Mouse (Mus musculus) hindbrain, embryonic 14.5 days (tissue): Measurements from ENCODE around the gene Zfp946. TPM values are rescaled to one million over a fixed set of nuclear protein-coding genes. Genes with fewer than 3 reads are reported as not detected.
A peak's percentile ranks its signal among the peaks of the same experiment; 100 is the strongest.

Source experiments
- ATAC-seq: fragments of 200-750 bp; cut with Nextera tagmentation; 2 replicates; pipeline ENCODE4 v1.8.0; 2017; ENCODE audit warnings: moderate number of reproducible peaks, mild to moderate bottlenecking, moderate TSS enrichment, moderate library complexity; ENCODE audit not compliant: low FRiP score
- DNase-seq: peaks from one replicate; pipeline ENCODE4 v3.0.0-alpha.2; 2015; ENCODE audit warnings: low spot score
- H3K27ac ChIP-seq: fragments of 300-500 bp; sonication (generic); 2 replicates; pipeline ENCODE4 v1.5.1; 2014; ENCODE audit warnings: mild to moderate bottlenecking, moderate library complexity
- H3K27me3 ChIP-seq: fragments of 300-500 bp; sonication (generic); 2 replicates; pipeline ENCODE4 v1.6.1; 2014; ENCODE audit warnings: mild to moderate bottlenecking, low read length, mixed read lengths; ENCODE audit not compliant: control insufficient read depth, insufficient read depth
- H3K36me3 ChIP-seq: fragments of 300-500 bp; sonication (generic); replicated peaks from 2 replicates; pipeline ENCODE4 v1.6.1; 2014; ENCODE audit not compliant: control insufficient read depth, insufficient read depth
- H3K4me1 ChIP-seq: fragments of 300-500 bp; sonication (generic); replicated peaks from 2 replicates; pipeline ENCODE4 v1.6.1; 2014; ENCODE audit warnings: antibody characterized with exemption, low read length, mixed read lengths; ENCODE audit not compliant: control insufficient read depth, insufficient read depth
- H3K4me2 ChIP-seq: fragments of 300-500 bp; sonication (generic); replicated peaks from 2 replicates; pipeline ENCODE4 v1.6.1; 2014; ENCODE audit warnings: mild to moderate bottlenecking, moderate library complexity
- H3K4me3 ChIP-seq: fragments of 300-500 bp; sonication (generic); replicated peaks from 2 replicates; pipeline ENCODE4 v1.5.1; 2014; ENCODE audit warnings: mild to moderate bottlenecking, low read length
- H3K9ac ChIP-seq: fragments of 300-500 bp; sonication (generic); 2 replicates; pipeline ENCODE4 v1.6.1; 2014
- H3K9me3 ChIP-seq: fragments of 300-500 bp; sonication (generic); 2 replicates; pipeline ENCODE4 v1.6.1; 2016; ENCODE audit warnings: low read length; ENCODE audit not compliant: control insufficient read depth
- WGBS: fragments of 180-500 bp; shearing (Covaris S2); extraction: QIAGEN DNeasy Blood & Tissue Kit; methylation state at CpG from one replicate; pipeline ENCODE4 v1.1.7; 2014; 5-methylcytosine and 5-hydroxymethylcytosine counted together
- polyA plus RNA-seq: library from polyadenylated mRNA; unstranded; fragments of >200 nt; fragmentation: Nextera tagmentation; extraction: Ambion mirVana; gene quantifications from 2 replicates; pipeline ENCODE4 v1.2.1, GENCODE M21; 2014

The Zfp946 gene
- 39.0 and 43.4 TPM in 2 replicates for polyA plus RNA-seq

- peak within 1 kb of the TSS; percentile 80 for H3K27ac ChIP-seq
- under 1% methylated on average over 29 of the region's 29 CpGs for WGBS
- DNase-seq (peak; percentile 85), ATAC-seq (peak; percentile 98)
- H3K4me1 ChIP-seq: peaks cover 15% of the 10 kb centered on the region
- no peaks in the 10 kb centered on the region for H3K36me3 ChIP-seq
- H3K9ac ChIP-seq: peak within 1 kb of the TSS; percentile 78
- H3K9me3 ChIP-seq: no peaks in the 10 kb centered on the region
- H3K4me3 ChIP-seq: peak within 1 kb of the TSS; percentile 55
- peak within 1 kb of the TSS; percentile 73 for H3K4me2 ChIP-seq
- H3K27me3 ChIP-seq: no peaks in the 10 kb centered on the region
Measured at GRCm38 (mm10) chr17:22423952-22424617, at the start of gene Zfp946. Zfp946 (plus strand) TSS chr17:22424222.

- ATAC-seq: no peak
- H3K9me3 ChIP-seq: no peaks in the 10 kb centered on the region
- DNase-seq: no peak
- no peak overlapping the region for H3K4me3 ChIP-seq
- no peaks in the 10 kb centered on the region for H3K36me3 ChIP-seq
- H3K27ac ChIP-seq: no peak overlapping the region
- WGBS: 87% methylated on average over 2 of the region's 2 CpGs
- H3K4me2 ChIP-seq: no peak overlapping the region
- no peaks in the 10 kb centered on the region for H3K27me3 ChIP-seq
- no peak overlapping the region for H3K9ac ChIP-seq
- H3K4me1 ChIP-seq: no peaks in the 10 kb centered on the region
Measured at GRCm38 (mm10) chr17:22410756-22411155, 13.3 kb upstream of the Zfp946 start.

- ATAC-seq (peak; percentile 53; the same call in 1 of the 2 replicates), DNase-seq (peak; percentile 83)
- Histone ChIP-seq H3K27ac (no peak overlapping the region), H3K4me1 (no peaks in the 10 kb centered on the region), H3K9ac (no peak overlapping the region), H3K9me3 (no peaks in the 10 kb centered on the region), H3K4me2 (no peak overlapping the region), H3K27me3 (no peaks in the 10 kb centered on the region), H3K4me3 (no peak overlapping the region), H3K36me3 (no peaks in the 10 kb centered on the region)
- WGBS: 3% methylated on average over 3 of the region's 3 CpGs
Measured at GRCm38 (mm10) chr17:22417510-22417909, 6.5 kb upstream of the Zfp946 start.

- DNase-seq (peak; percentile 47), ATAC-seq (0 out of 2 replicates have a peak, but pooled peaks have one; percentile 23)
- peak overlapping the region; percentile 73 for H3K4me2 ChIP-seq
- 2% methylated on average over 12 of the region's 12 CpGs for WGBS
- peak overlapping the region; percentile 80 for H3K27ac ChIP-seq
- no peaks in the 10 kb centered on the region for H3K36me3 ChIP-seq
- peak overlapping the region; percentile 55 for H3K4me3 ChIP-seq
- no peaks in the 10 kb centered on the region for H3K27me3 ChIP-seq
- H3K4me1 ChIP-seq: peaks cover 15% of the 10 kb centered on the region
- H3K9me3 ChIP-seq: no peaks in the 10 kb centered on the region
- H3K9ac ChIP-seq: peak overlapping the region; percentile 78
Measured at GRCm38 (mm10) chr17:22424636-22425354, 773 bp downstream of the Zfp946 start.

GRCm38 (mm10) chr17:22447684-22448083 lies 23.7 kb downstream of the Zfp946 start:
- ATAC-seq: no peak
- H3K36me3 ChIP-seq: peaks cover 58% of the 10 kb centered on the region
- WGBS: 97% methylated on average over 3 of the region's 3 CpGs

GRCm38 (mm10) chr17:22497120-22497519 lies 73.1 kb downstream of the Zfp946 start:
- no peaks in the 10 kb centered on the region for H3K4me1 ChIP-seq
- H3K9ac ChIP-seq: no peak overlapping the region
- H3K27ac ChIP-seq: no peak overlapping the region
- no peak for DNase-seq
- H3K4me3 ChIP-seq: no peak overlapping the region
- no peak for ATAC-seq
- 0 out of 2 replicates have a peak, but pooled peaks cover 3% of the 10 kb centered on the region for H3K9me3 ChIP-seq
- H3K4me2 ChIP-seq: no peak overlapping the region
- WGBS: 82% methylated on average over 4 of the region's 4 CpGs
- H3K27me3 ChIP-seq: no peaks in the 10 kb centered on the region
- H3K36me3 ChIP-seq: no peaks in the 10 kb centered on the region

More at GRCm38 (mm10) chr17:22447684-22448083, 23.7 kb downstream of the Zfp946 start:
- peaks cover 45% of the 10 kb centered on the region for H3K9me3 ChIP-seq
- no peak overlapping the region for H3K27ac ChIP-seq
- H3K4me3 ChIP-seq: no peak overlapping the region
- no peak overlapping the region for H3K4me2 ChIP-seq
- no peaks in the 10 kb centered on the region for H3K27me3 ChIP-seq
- DNase-seq: no peak
- no peaks in the 10 kb centered on the region for H3K4me1 ChIP-seq
- H3K9ac ChIP-seq: no peak overlapping the region

Other genes with a start within 250 kb of the Zfp946 start
- 4.6 and 4.9 TPM in 2 replicates for gene Zfp994, start 198.6 kb upstream of the Zfp946 start, polyA plus RNA-seq
- gene CT030661.1, start 109.4 kb upstream of the Zfp946 start, polyA plus RNA-seq: 13.8 and 14.4 TPM in 2 replicates
- 14.5 and 15.1 TPM in 2 replicates for gene Zfp944, start 62.8 kb upstream of the Zfp946 start, polyA plus RNA-seq
- gene Zfp758, start 62.8 kb upstream of the Zfp946 start, polyA plus RNA-seq: 8.8 and 9.1 TPM in 2 replicates
- gene Vmn2r111, start 149.3 kb downstream of the Zfp946 start, polyA plus RNA-seq: not detected in 2 replicates
- gene Vmn2r112, start 176.7 kb downstream of the Zfp946 start, polyA plus RNA-seq: not detected in 2 replicates